Mouse (Mus musculus) midbrain, embryonic 15.5 days (tissue): Measurements from ENCODE around the gene Gm11939. TPM values are rescaled to one million over a fixed set of nuclear protein-coding genes. Genes with fewer than 3 reads are reported as not detected.
"Not testable (repeated sequence)": the region's sequence is repeated elsewhere in the genome, so short reads cannot be mapped to it uniquely, and the experiment has no call there.

Experiments
- ATAC-seq: fragments of 200-750 bp; cut with Nextera tagmentation; replicated peaks from 2 replicates; pipeline ENCODE4 v1.8.0; 2017; ENCODE audit warnings: moderate TSS enrichment
- H3K27ac ChIP-seq: fragments of 300-500 bp; sonication (generic); 2 replicates; pipeline ENCODE4 v1.5.1; 2015; ENCODE audit warnings: mild to moderate bottlenecking, inconsistent platforms
- H3K27me3 ChIP-seq: fragments of 300-500 bp; sonication (generic); replicated peaks from 2 replicates; pipeline ENCODE4 v1.6.1; 2015; ENCODE audit warnings: inconsistent platforms
- H3K36me3 ChIP-seq: fragments of 300-500 bp; sonication (generic); replicated peaks from 2 replicates; pipeline ENCODE4 v1.6.1; 2015; ENCODE audit warnings: inconsistent platforms
- H3K4me1 ChIP-seq: fragments of 300-500 bp; sonication (generic); 2 replicates; pipeline ENCODE4 v1.6.1; 2015; ENCODE audit warnings: inconsistent platforms
- H3K4me2 ChIP-seq: fragments of 300-500 bp; sonication (generic); 2 replicates; pipeline ENCODE4 v1.6.1; 2015; ENCODE audit warnings: inconsistent platforms, mild to moderate bottlenecking, moderate library complexity
- H3K4me3 ChIP-seq: fragments of 300-500 bp; sonication (generic); 2 replicates; pipeline ENCODE4 v1.5.1; 2015; ENCODE audit warnings: mild to moderate bottlenecking, inconsistent platforms
- H3K9ac ChIP-seq: fragments of 300-500 bp; sonication (generic); 2 replicates; pipeline ENCODE4 v1.6.1; 2015; ENCODE audit warnings: mild to moderate bottlenecking, inconsistent platforms
- H3K9me3 ChIP-seq: fragments of 300-500 bp; sonication (generic); 2 replicates; pipeline ENCODE4 v1.6.1; 2016; ENCODE audit warnings: inconsistent platforms
- WGBS: fragments of 180-500 bp; shearing (Covaris S2); methylation state at CpG from one replicate; pipeline ENCODE4 v1.1.7; 2015; ENCODE audit warnings: mixed read lengths; 5-methylcytosine and 5-hydroxymethylcytosine counted together
- polyA plus RNA-seq: library from polyadenylated mRNA; unstranded; fragments of >200 nt; fragmentation: Nextera tagmentation; extraction: Ambion mirVana; gene quantifications from 2 replicates; pipeline ENCODE4 v1.2.1, GENCODE M21; 2015

Gene Gm11939
- polyA plus RNA-seq = not detected in 2 replicates

- H3K4me1 ChIP-seq = no peaks in the 10 kb centered on the region
- WGBS = 93% methylated on average over 9 of the region's 9 CpGs
- no peaks in the 10 kb centered on the region for H3K36me3 ChIP-seq
- ATAC-seq = no peak
- H3K4me3 ChIP-seq = no peak within 1 kb of the TSS
- H3K9ac ChIP-seq = no peak within 1 kb of the TSS
- no peak within 1 kb of the TSS for H3K4me2 ChIP-seq
- no peaks in the 10 kb centered on the region for H3K9me3 ChIP-seq
- H3K27ac ChIP-seq = no peak within 1 kb of the TSS
- no peaks in the 10 kb centered on the region for H3K27me3 ChIP-seq
Measured at GRCm38 (mm10) chr11:99559366-99559765, at the start of gene Gm11939. Gene Gm11939, minus strand, starts transcription at chr11:99559466.

DNA sequence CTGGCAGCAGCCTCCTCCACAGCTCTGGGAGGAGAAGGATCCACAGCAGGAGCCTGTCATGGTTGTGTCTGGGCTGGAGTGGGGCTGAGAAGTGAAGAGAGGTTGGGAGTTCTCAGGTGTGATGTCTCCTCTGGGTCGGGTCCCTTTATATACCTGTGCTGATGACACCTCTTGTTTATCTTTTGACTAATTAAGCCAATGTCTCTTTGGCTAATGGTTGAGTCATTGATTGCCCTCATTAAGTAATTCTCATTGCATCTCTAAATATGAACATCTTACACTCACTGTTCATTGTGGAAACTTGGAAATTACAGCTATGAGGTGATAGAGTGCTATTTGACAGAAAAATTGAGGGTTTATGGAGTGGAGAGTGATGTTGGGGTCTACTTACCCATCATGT is 43.9 kb upstream of the Gm11939 start, which contains the start of gene Gm11938:
Gm11938 (minus strand) TSS at position 101 of the 400 bp plus-strand sequence.
- not testable (repeated sequence) for ATAC-seq, H3K4me2 ChIP-seq, H3K27ac ChIP-seq, H3K9ac ChIP-seq, H3K4me1 ChIP-seq, H3K36me3 ChIP-seq, H3K9me3 ChIP-seq, H3K4me3 ChIP-seq, H3K27me3 ChIP-seq
- 78% methylated on average over 1 of the region's 1 CpGs for WGBS

DNA sequence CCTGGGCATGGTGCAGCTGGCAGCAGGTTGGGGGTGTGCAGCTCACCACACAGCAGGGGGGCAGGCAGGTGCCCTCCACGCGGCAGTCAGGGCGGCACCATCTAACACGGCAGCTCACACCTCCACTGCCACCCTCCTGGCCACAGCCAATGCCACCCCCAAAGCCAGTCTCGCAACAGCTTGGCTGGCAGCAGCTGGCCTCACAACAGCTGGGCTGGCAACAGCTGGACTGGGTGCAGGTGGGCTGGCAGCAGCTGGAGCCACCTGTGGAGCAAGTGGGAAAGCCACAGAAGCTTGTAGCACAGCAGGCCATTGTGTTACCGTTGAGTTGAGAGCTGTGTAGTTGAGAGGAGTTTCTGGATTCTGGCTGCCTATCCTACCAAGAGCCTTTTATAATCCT is 38.5 kb upstream of the Gm11939 start, which contains the start of gene Krtap9-3:
Krtap9-3 (minus strand) TSS at position 364 of the 400 bp plus-strand sequence.
- not testable (repeated sequence) for H3K27me3 ChIP-seq, H3K9ac ChIP-seq, H3K4me3 ChIP-seq, H3K4me2 ChIP-seq, H3K9me3 ChIP-seq, H3K4me1 ChIP-seq, ATAC-seq, H3K27ac ChIP-seq, H3K36me3 ChIP-seq
- WGBS = 88% methylated on average over 6 of the region's 6 CpGs

- Histone ChIP-seq H3K27ac (no peak within 1 kb of the TSS), H3K4me1 (no peaks in the 10 kb centered on the region), H3K27me3 (no peaks in the 10 kb centered on the region), H3K36me3 (no peaks in the 10 kb centered on the region), H3K4me3 (no peak within 1 kb of the TSS), H3K9ac (no peak within 1 kb of the TSS), H3K4me2 (no peak within 1 kb of the TSS), H3K9me3 (no peaks in the 10 kb centered on the region)
- WGBS = 89% methylated on average over 6 of the region's 6 CpGs
- no peak for ATAC-seq
Measured at GRCm38 (mm10) chr11:99590981-99591380, 31.7 kb upstream of the Gm11939 start, which contains the start of gene Krtap1-3. Gene Krtap1-3, minus strand, starts transcription at chr11:99591339.

DNA sequence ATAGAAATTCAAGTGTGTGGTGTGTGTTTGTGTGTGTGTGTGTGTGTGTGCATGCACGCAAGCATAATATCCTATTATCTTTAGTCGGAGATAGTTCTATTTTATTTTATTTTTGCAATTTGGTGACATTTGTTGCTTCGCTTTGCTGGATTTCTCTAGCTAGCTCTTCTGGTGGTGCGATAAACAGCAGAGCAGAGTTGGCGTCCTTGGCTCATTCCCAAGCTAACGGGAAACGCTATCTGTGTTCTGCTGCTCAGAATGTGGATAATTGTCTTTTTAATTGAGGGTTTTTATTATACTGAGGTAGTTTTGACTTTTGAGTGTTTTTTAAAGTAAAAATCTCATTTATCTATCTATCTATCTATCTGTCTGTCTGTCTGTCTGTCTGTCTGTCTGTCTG is 25.8 kb upstream of the Gm11939 start:
- no peak overlapping the region for H3K9ac ChIP-seq
- 87% methylated on average over 7 of the region's 7 CpGs for WGBS

GRCm38 (mm10) chr11:99583245-99583704 is 24.0 kb upstream of the Gm11939 start, which contains the start of gene Krtap1-4:
Gene Krtap1-4, minus strand, starts transcription at chr11:99583654.
- ATAC-seq = no peak
- no peaks in the 10 kb centered on the region for H3K9me3 ChIP-seq
- 89% methylated on average over 5 of the region's 5 CpGs for WGBS
- no peak within 1 kb of the TSS for H3K9ac ChIP-seq
- no peak within 1 kb of the TSS for H3K27ac ChIP-seq
- H3K4me3 ChIP-seq = no peak within 1 kb of the TSS
- no peaks in the 10 kb centered on the region for H3K36me3 ChIP-seq
- H3K4me1 ChIP-seq = no peaks in the 10 kb centered on the region
- H3K27me3 ChIP-seq = no peaks in the 10 kb centered on the region
- H3K4me2 ChIP-seq = no peak within 1 kb of the TSS

More for the DNA sequence above, 25.8 kb upstream of the Gm11939 start:
- no peaks in the 10 kb centered on the region for H3K4me1 ChIP-seq
- H3K27me3 ChIP-seq = no peaks in the 10 kb centered on the region
- no peaks in the 10 kb centered on the region for H3K9me3 ChIP-seq
- no peak for ATAC-seq
- H3K4me3 ChIP-seq = no peak overlapping the region
- no peaks in the 10 kb centered on the region for H3K36me3 ChIP-seq
- H3K4me2 ChIP-seq = no peak overlapping the region
- no peak overlapping the region for H3K27ac ChIP-seq

DNA sequence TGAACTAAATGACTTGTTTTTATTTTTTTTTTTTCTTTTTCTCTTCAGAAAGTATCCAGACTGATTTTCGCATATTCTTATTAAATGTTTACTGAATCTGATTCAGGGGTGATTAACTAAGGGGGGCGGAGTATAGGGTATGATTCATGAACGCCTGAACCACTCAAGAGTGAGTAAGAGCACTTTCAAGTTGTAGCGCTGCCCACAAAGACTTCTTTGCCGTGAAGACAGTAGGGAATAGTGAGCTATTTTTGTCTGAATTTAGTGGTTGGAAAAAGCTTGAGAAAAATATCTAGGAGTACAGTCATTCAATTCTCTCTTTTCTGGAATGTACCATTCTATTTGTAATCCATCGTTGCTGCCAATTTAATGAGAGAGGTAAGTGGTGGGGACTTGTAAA is 22.3 kb upstream of the Gm11939 start:
- 85% methylated on average over 6 of the region's 6 CpGs for WGBS
- H3K27me3 ChIP-seq = no peaks in the 10 kb centered on the region
- H3K9me3 ChIP-seq = no peaks in the 10 kb centered on the region
- no peaks in the 10 kb centered on the region for H3K4me1 ChIP-seq
- no peaks in the 10 kb centered on the region for H3K36me3 ChIP-seq
- H3K9ac ChIP-seq = no peak overlapping the region
- ATAC-seq = no peak
- H3K27ac ChIP-seq = no peak overlapping the region
- no peak overlapping the region for H3K4me3 ChIP-seq
- no peak overlapping the region for H3K4me2 ChIP-seq

DNA sequence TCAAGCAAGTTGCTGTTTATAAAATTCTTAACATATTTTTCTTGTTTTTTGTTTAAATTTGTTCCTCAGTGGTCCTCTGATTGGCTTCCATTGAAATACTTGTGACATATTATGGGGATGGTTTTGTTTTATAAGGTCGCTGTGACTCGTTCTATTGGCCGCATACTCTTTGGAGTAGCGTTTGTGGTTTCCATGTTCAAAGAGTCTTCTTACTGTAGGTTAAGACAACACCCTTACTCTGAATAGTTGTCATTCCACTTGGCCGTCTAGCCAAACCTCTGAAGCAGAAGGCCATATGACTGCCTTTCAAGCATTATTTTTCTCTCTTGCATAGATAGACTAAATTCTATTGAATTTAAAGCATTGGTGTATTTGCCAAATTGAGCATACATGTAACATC is 21.8 kb upstream of the Gm11939 start:
- Histone ChIP-seq H3K9ac (no peak overlapping the region), H3K27me3 (no peaks in the 10 kb centered on the region), H3K4me2 (no peak overlapping the region), H3K36me3 (no peaks in the 10 kb centered on the region), H3K9me3 (no peaks in the 10 kb centered on the region), H3K4me3 (no peak overlapping the region), H3K4me1 (no peaks in the 10 kb centered on the region), H3K27ac (no peak overlapping the region)
- no peak for ATAC-seq
- WGBS = 95% methylated on average over 5 of the region's 5 CpGs

GRCm38 (mm10) chr11:99580636-99581035 is 21.4 kb upstream of the Gm11939 start, which contains the start of gene Krtap1-5:
Gene Krtap1-5, minus strand, starts transcription at chr11:99581016.
- H3K9me3 ChIP-seq = no peaks in the 10 kb centered on the region
- no peak for ATAC-seq
- no peaks in the 10 kb centered on the region for H3K4me1 ChIP-seq
- no peak within 1 kb of the TSS for H3K27ac ChIP-seq
- H3K36me3 ChIP-seq = no peaks in the 10 kb centered on the region
- H3K4me2 ChIP-seq = no peak within 1 kb of the TSS
- H3K9ac ChIP-seq = no peak within 1 kb of the TSS
- 90% methylated on average over 6 of the region's 6 CpGs for WGBS
- no peak within 1 kb of the TSS for H3K4me3 ChIP-seq
- H3K27me3 ChIP-seq = no peaks in the 10 kb centered on the region

DNA sequence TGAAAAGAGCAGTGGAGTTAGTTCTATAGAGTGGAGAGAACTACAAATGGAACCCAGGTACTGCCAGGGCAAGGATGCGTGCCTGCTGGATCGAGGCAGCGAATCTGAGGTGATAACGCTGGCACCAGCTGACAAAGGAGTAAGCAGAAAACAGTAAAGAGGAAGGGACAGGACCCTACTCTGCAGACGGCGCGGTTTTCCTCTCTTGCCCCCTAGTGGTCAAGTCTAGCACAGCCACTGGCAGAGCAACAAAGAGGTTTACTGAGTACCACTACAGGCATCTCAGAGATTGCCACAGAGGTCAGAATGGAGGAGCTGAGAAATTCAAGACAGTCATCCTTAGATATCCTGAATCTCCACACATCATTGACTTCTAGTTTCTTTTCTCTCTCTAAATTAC is 14.8 kb upstream of the Gm11939 start:
- Histone ChIP-seq H3K9ac (peak overlapping the region; percentile 34; the same call in 1 of the 2 replicates), H3K4me3 (no peak overlapping the region; the same call in 1 of the 2 replicates), H3K9me3 (no peaks in the 10 kb centered on the region), H3K27me3 (no peaks in the 10 kb centered on the region), H3K36me3 (no peaks in the 10 kb centered on the region), H3K27ac (no peak overlapping the region), H3K4me1 (no peaks in the 10 kb centered on the region), H3K4me2 (peak overlapping the region; percentile 40)
- peak; percentile 69; the same call in 1 of the 2 replicates for ATAC-seq
- 7% methylated on average over 7 of the region's 7 CpGs for WGBS

DNA sequence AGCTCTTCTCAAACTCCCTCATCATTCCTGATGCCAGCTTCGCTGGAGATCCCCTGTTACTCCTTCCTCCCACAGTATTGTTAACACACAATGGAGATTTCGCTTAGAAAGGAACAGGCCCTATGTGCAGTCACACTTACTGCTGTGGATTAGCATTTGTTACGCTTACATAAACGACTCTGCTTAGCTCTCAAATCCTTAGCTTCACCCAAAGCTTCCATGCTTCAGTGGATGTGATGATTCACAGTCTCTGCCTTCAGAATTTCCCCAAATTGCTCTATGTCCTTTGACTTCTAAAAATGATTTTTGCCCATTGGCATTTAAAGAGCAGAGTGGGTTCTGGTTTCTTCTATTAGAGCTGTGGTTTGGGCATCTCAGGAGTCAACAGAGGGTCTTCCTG is 13.9 kb upstream of the Gm11939 start:
- Histone ChIP-seq H3K4me1 (no peaks in the 10 kb centered on the region), H3K4me3 (no peak overlapping the region), H3K27ac (no peak overlapping the region), H3K9me3 (no peaks in the 10 kb centered on the region), H3K4me2 (no peak overlapping the region), H3K27me3 (no peaks in the 10 kb centered on the region), H3K36me3 (no peaks in the 10 kb centered on the region), H3K9ac (no peak overlapping the region)
- 16% methylated on average over 4 of the region's 4 CpGs for WGBS
- no peak for ATAC-seq

DNA sequence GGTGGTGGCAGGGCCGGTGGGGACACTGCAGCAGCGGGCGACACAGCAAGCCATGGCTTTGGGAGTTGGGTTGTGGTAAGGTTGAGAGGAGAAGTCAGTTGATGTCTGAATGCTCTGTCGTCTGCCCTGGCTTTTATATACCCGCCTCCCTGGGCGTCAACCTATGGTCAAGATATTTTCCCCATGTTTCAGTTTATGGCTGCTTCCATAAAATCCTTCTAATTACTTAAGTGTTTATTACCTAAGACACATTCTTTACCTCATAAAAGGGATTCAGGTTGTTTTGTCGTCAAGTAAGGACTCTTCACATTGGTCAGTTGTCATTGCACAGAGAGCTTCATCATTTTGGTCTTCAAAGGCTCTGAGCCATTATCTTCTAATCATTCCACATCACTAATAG is 7.3 kb upstream of the Gm11939 start, which contains the start of gene Krtap3-1:
Krtap3-1 (minus strand) TSS at position 101 of the 400 bp plus-strand sequence.
- 94% methylated on average over 7 of the region's 7 CpGs for WGBS
- H3K4me3 ChIP-seq = no peak within 1 kb of the TSS
- no peak within 1 kb of the TSS for H3K4me2 ChIP-seq
- no peaks in the 10 kb centered on the region for H3K4me1 ChIP-seq
- H3K36me3 ChIP-seq = no peaks in the 10 kb centered on the region
- ATAC-seq = no peak
- no peaks in the 10 kb centered on the region for H3K9me3 ChIP-seq
- H3K27ac ChIP-seq = no peak within 1 kb of the TSS
- H3K9ac ChIP-seq = no peak within 1 kb of the TSS
- no peaks in the 10 kb centered on the region for H3K27me3 ChIP-seq

GRCm38 (mm10) chr11:99562580-99562979 is 3.3 kb upstream of the Gm11939 start:
- Histone ChIP-seq H3K4me3 (no peak overlapping the region), H3K27me3 (no peaks in the 10 kb centered on the region), H3K9ac (no peak overlapping the region), H3K4me1 (no peaks in the 10 kb centered on the region), H3K27ac (no peak overlapping the region), H3K4me2 (no peak overlapping the region), H3K9me3 (no peaks in the 10 kb centered on the region), H3K36me3 (no peaks in the 10 kb centered on the region)
- ATAC-seq = no peak
- whole genome bisulfite sequencing = 83% methylated on average over 6 of the region's 6 CpGs
